Mouse (Mus musculus) urinary bladder, postnatal 4 days (tissue): ENCODE data around the gene Cldn10.

Source experiments
- DNase-seq, 2 experiments: peaks; one replicate each; pipeline ENCODE4 v3.0.0; 2021 to 2022; ENCODE audit warnings: low spot score in 2 of 2

Gene Cldn10

GRCm38 (mm10) chr14:118864905-118865304, 77.2 kb downstream of the Cldn10 start:
- no peak for DNase-seq

GRCm38 (mm10) chr14:118866014-118866811, 78.5 kb downstream of the Cldn10 start:
- DNase-seq, result no peak

- DNase-seq, result no peak
These were observed 79.7 kb downstream of the Cldn10 start for GRCm38 (mm10) chr14:118867366-118867765.

GRCm38 (mm10) chr14:118868102-118868724, 80.5 kb downstream of the Cldn10 start:
- DNase-seq, result no peak

- DNase-seq, result no peak
These were observed 82.0 kb downstream of the Cldn10 start for GRCm38 (mm10) chr14:118869712-118870111.

GRCm38 (mm10) chr14:118874126-118874525, 86.4 kb downstream of the Cldn10 start:
- no peak for DNase-seq

GRCm38 (mm10) chr14:118874786-118875415, 87.2 kb downstream of the Cldn10 start:
- no peak for DNase-seq

GRCm38 (mm10) chr14:118878346-118878910, 90.7 kb downstream of the Cldn10 start:
- no peak for DNase-seq

- no peak for DNase-seq
These were observed 93.0 kb downstream of the Cldn10 start for GRCm38 (mm10) chr14:118880696-118881095.

- no peak for DNase-seq
These were observed 95.9 kb downstream of the Cldn10 start for GRCm38 (mm10) chr14:118883344-118884249.

- DNase-seq, result no peak
These were observed 96.5 kb downstream of the Cldn10 start for GRCm38 (mm10) chr14:118884250-118884556.

- DNase-seq, result no peak
These were observed 102.4 kb downstream of the Cldn10 start for GRCm38 (mm10) chr14:118890101-118890500.

GRCm38 (mm10) chr14:118895228-118895627, 107.5 kb downstream of the Cldn10 start:
- no peak for DNase-seq

- DNase-seq, result no peak
These were observed 107.9 kb downstream of the Cldn10 start for GRCm38 (mm10) chr14:118895655-118896054.

- no peak for DNase-seq
These were observed 112.2 kb downstream of the Cldn10 start for GRCm38 (mm10) chr14:118899940-118900339.

GRCm38 (mm10) chr14:118900911-118901310, 113.2 kb downstream of the Cldn10 start:
- DNase-seq, result no peak

- no peak for DNase-seq
These were observed 115.7 kb downstream of the Cldn10 start for GRCm38 (mm10) chr14:118903397-118903796.

GRCm38 (mm10) chr14:118903867-118904562, 116.3 kb downstream of the Cldn10 start:
- DNase-seq, result no peak

- DNase-seq, result no peak
These were observed 119.9 kb downstream of the Cldn10 start for GRCm38 (mm10) chr14:118907592-118907991.

GRCm38 (mm10) chr14:118909872-118910271, 122.2 kb downstream of the Cldn10 start:
- peak in 1 of 2 experiments; percentile 30 for DNase-seq
